Mouse (Mus musculus): Measurements from ENCODE around the gene Zfp62.
"Not testable (repeated sequence)": the region's sequence is repeated elsewhere in the genome, so short reads cannot be mapped to it uniquely, and the experiment has no call there.

The Zfp62 gene

GRCm38 (mm10) chr11:49203129-49203768, at the start of gene Zfp62:
TSS of gene Zfp62 (plus strand) at chr11:49203292.
- peak; percentile 93 for ATAC-seq (ENCODE audit: low TSS enrichment)

GRCm38 (mm10) chr11:49154077-49154476, 49.0 kb upstream of the Zfp62 start, which contains the start of gene Olfr1394:
TSS of gene Olfr1394 (plus strand) at chr11:49154377.
- no peak for ATAC-seq (ENCODE audit: low TSS enrichment)

- no peak for ATAC-seq (ENCODE audit: low TSS enrichment)
These were observed 46.0 kb upstream of the Zfp62 start for GRCm38 (mm10) chr11:49156821-49157814.

- ATAC-seq (ENCODE audit: low TSS enrichment): peak; percentile 96
These were observed 34.1 kb upstream of the Zfp62 start for GRCm38 (mm10) chr11:49168839-49169611.

GRCm38 (mm10) chr11:49170576-49170975, 32.5 kb upstream of the Zfp62 start:
- ATAC-seq (ENCODE audit: low TSS enrichment): no peak

- no peak for ATAC-seq (ENCODE audit: low TSS enrichment)
These were observed 27.7 kb upstream of the Zfp62 start for GRCm38 (mm10) chr11:49175345-49175744.

GRCm38 (mm10) chr11:49176047-49176779, 26.9 kb upstream of the Zfp62 start:
- ATAC-seq (ENCODE audit: low TSS enrichment): not testable (repeated sequence)

GRCm38 (mm10) chr11:49183172-49183571, 19.9 kb upstream of the Zfp62 start:
- no peak for ATAC-seq (ENCODE audit: low TSS enrichment)

- ATAC-seq (ENCODE audit: low TSS enrichment): no peak
These were observed 16.6 kb upstream of the Zfp62 start for GRCm38 (mm10) chr11:49186452-49186851.

GRCm38 (mm10) chr11:49186955-49187488, 16.1 kb upstream of the Zfp62 start, which contains the start of gene Btnl9:
TSS of gene Btnl9 (minus strand) at chr11:49187159.
- ATAC-seq (ENCODE audit: low TSS enrichment): no peak

GRCm38 (mm10) chr11:49187701-49188100, 15.4 kb upstream of the Zfp62 start:
- no peak for ATAC-seq (ENCODE audit: low TSS enrichment)

- peak; percentile 53; the same call in 1 of the 2 replicates for ATAC-seq (ENCODE audit: low TSS enrichment)
These were observed 13.4 kb upstream of the Zfp62 start for GRCm38 (mm10) chr11:49189737-49190136.

- ATAC-seq (ENCODE audit: low TSS enrichment): peak; percentile 58
These were observed 12.0 kb upstream of the Zfp62 start for GRCm38 (mm10) chr11:49191083-49191482.

- not testable (repeated sequence) for ATAC-seq (ENCODE audit: low TSS enrichment)
These were observed 8.3 kb upstream of the Zfp62 start for GRCm38 (mm10) chr11:49194771-49195170.

- ATAC-seq (ENCODE audit: low TSS enrichment): no peak
These were observed 7.2 kb upstream of the Zfp62 start for GRCm38 (mm10) chr11:49195819-49196322.

- no peak for ATAC-seq (ENCODE audit: low TSS enrichment)
These were observed 2.4 kb upstream of the Zfp62 start for GRCm38 (mm10) chr11:49200666-49201065.

- ATAC-seq (ENCODE audit: low TSS enrichment): no peak
These were observed 1.9 kb upstream of the Zfp62 start for GRCm38 (mm10) chr11:49201142-49201541.

- no peak for ATAC-seq (ENCODE audit: low TSS enrichment)
These were observed 1.0 kb upstream of the Zfp62 start for GRCm38 (mm10) chr11:49202071-49202470.

- peak; percentile 15; the same call in 1 of the 2 replicates for ATAC-seq (ENCODE audit: low TSS enrichment)
These were observed 500 bp upstream of the Zfp62 start for GRCm38 (mm10) chr11:49202523-49203061.
